Mouse (Mus musculus) layer of hippocampus, postnatal 25 days (tissue): ENCODE data around the gene Tmc3. TPM values are rescaled to one million over a fixed set of nuclear protein-coding genes. Genes with fewer than 3 reads are reported as not detected.

ENCODE experiments used
- DNase-seq, 2 experiments: peaks; one replicate each; pipeline ENCODE4 v3.0.0; 2022; ENCODE audit warnings: mixed read lengths in 2 of 2, low spot score in 1 of 2; ENCODE audit errors: extremely low spot score in 1 of 2
- total RNA-seq, 2 experiments: library from RNA; stranded (reverse); gene quantifications; 2 replicates each; pipeline ENCODE4 v1.2.3; 2021

Tmc3 gene
- total RNA-seq, 2 experiments from 2014 or later: 0.17 to 0.23 TPM

DNA sequence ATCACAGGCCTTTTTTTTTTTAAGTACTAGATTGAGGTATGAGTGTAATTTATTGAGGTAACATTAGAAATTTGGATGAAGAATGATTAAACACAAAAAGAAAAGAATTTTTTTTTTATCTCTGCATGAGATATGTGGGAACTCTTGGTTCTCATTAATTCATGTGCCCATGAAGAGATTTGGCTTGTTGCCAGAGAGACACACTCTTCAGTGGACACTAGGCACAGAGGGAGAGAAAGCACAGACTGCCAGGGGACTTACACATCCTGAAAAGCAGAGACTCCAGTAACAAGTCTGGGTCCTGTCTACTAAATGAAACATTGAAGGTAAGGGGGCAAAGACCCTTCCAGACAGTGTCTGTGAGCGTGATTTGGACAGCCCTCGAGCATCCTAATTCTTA lies 51.0 kb downstream of the Tmc3 start:
- no peak for DNase-seq

DNA sequence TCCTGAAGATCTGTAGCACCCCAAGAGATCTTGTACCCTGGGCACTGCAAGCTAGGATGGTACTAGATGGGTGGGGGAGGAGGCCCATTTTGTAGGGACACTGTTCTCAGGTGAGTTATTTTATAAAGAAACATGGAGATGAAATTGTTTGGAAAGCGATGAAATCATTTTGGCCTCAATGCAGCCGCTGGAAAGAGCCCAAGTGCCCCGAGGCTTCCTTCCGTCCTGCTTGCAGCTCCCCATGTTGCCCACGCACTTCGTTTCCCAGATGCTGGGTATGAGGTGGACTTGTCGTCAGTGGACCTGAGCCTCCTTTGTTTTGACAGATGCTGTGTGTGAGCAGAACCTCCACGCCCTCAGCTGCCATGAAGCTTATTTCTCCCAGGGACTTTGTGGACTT lies 51.7 kb downstream of the Tmc3 start:
- DNase-seq: no peak

DNA sequence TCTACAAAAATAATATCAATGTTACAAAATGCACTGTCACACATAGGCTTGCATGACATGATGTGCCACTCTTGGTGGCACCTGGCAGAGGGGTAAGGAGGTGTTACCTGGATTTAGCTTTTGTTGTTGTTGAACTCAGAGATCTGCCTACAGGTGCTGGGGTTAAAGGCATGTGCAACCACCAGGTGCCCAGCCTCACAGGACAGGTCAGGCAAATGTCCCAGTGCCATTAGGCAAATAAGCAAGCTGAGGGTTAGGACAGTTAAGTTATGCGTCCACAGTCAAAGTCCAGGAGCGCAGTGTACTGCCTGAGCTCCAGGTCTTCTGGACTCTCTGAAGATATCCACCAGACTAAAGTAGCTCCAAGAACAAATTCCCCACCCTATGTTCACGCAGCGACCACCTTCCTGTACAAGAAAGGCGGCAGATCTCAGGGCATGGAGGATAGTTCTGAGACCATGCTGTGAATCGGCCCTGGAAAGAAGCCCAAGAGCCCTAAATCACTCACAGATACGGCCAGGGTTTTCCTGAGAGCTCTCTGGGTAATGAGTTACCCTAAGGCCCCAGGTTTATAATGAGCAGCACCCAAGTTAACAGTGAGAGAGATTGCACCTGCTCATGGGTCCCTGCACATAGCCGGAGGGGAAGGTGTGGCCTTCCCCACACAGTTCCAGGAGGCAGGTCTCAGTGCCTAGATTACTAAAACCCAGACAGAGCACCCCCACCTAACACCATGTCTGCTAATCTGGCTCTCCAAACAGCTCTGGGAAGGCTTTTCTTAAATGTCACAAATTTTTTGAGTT lies 53.3 kb downstream of the Tmc3 start:
- no peak for DNase-seq

DNA sequence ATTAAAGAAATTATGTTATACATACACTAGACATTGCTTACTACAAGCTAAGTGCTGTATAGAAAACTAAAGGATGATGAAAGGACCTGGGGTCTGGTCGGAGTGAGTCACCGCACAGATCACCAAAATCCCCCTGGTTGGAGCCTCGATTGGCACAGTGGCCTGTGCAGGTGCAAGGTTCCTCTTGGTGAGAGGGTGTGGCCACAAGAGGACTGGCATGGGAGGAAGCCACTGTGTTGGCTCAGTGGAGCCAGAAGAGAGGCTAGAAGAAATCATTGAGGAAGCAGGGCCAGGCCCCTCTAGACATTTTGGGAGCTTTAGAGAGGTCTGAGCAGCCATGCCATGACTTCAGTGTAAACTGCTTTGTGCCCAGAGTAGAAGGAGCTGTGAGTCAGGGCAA lies 54.4 kb downstream of the Tmc3 start:
- no peak for DNase-seq

DNA sequence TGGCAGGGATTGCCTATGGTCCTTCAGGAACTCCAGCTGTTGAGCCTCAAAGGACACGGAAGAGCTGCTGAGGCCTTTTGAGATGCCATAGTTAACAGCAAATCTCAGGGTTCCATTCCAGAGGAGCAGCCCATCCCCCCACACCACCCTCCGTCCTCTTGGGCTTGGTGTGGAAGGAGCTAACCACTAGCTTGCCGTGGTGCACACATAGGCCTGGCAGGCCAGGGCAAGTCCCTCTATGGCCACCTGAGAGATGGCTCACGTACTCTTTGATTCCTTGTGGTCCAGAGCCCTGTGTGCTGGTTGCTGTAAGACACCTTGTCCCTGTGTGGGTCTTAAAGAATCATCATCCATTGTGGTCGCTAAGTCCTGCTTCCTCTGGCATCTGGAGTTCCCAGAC lies 55.9 kb downstream of the Tmc3 start:
- no peak for DNase-seq

DNA sequence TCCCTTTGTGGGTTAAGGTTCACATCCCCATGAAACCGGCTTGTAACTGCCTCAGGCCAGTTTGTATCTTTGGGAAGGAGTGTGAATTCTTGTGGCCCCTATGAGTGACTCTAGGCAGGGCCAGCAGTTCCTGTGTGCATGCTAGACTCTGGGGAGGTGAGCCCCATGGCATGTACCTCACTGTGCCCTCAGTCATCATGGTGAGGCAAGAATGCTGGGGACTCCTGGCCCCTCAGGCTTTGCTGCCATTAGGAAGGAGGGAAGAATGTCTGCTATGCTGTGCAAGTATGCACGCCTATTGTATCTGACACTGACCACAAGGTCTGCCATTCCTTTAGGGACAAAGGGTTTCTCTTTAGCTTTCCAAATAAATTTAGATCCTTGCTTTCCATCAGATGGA lies 56.4 kb downstream of the Tmc3 start:
- DNase-seq: no peak

DNA sequence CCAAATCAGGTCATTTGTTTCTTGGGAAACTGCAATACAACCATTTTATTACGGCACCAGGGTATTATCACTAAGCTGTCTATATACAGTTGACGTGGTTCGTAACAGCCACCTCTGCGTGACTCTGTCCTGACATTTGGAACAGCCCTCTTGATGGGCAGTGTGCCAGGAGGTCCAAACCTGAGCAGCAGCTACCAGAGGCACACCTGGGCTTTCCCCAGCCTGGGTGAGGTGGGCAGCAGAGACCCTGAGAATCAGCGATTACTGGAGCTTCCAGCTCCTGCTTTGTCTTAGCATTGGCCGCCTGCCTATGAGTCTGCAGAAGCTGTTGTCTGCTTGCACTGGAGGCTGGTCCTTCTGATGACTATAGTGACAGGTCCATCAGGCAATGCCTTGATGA lies 58.9 kb downstream of the Tmc3 start:
- no peak for DNase-seq

DNA sequence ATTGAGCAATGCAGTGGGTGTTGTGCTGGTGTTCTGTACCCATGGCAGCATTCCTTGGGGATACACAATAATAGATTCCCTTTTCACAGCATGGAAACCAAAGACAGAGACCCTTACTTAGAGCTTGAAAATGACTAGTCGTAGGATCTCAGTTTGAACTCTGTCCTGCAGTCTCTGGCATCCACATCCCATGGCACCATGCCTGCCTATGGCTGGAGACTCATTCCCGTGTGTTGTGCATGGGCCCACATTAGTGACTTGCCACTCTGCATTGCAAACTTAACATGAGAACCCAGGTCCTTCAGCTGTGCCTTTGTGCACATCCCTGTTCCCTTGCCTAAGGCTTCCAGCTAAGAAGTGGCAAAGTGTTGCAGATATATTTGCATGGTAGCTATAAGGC lies 60.0 kb downstream of the Tmc3 start:
- DNase-seq: no peak

DNA sequence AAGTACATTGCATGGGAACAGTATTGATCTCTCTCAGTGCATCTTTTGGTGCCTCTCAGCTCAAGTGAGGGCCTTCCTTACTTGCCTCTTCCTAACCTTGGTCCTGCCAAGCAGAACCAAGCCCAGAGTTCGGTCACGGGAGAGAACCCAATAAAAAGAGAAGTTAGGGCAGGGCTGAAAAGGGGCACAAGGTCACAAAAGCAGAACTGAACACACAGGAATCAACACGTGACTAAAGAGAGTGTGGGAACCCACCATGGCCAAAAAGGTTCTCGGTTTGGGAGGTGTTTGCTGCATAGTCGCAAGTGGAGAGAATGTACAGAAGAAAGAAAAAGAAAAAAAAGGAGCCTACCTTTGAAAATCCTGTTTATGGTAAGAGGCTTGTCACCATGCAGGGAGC lies 60.7 kb downstream of the Tmc3 start:
- no peak for DNase-seq

DNA sequence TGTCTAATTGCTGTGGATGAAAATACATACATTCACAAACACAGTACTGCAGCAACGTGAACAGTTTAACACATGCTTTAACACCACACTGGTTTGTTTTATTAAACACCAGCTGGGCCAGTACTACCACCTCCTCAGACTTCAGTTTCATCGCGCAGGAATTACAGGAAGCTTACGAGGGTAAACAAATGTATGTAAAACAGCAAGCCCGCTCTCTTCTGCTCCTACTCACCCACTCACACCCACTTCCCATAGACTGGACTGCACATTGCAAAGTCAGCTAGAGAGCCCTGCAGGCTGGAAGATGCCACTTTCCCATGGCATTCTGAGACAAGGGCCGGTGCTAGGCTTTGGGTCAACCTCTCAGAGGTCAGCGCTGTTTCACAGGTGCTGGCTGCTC lies 64.1 kb downstream of the Tmc3 start:
- DNase-seq: no peak

DNA sequence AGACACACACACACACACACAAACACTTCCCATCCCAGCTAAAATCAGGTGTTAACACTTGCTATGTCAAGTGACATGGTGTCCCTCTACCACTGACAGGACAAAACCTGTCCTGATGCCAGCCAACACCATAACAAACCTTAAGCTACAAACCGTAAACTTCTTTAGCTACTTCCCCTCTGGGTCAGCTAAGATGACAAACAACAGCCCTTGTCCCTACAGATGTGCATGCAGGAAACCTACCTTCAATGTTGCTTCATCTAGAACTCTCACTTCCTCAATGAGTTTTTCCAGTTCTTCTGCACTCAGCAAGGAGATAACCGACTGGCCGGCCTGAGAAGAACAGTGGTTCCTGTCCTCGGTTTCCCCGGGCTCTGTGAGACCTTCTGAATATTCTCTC lies 65.9 kb downstream of the Tmc3 start:
- DNase-seq: no peak

DNA sequence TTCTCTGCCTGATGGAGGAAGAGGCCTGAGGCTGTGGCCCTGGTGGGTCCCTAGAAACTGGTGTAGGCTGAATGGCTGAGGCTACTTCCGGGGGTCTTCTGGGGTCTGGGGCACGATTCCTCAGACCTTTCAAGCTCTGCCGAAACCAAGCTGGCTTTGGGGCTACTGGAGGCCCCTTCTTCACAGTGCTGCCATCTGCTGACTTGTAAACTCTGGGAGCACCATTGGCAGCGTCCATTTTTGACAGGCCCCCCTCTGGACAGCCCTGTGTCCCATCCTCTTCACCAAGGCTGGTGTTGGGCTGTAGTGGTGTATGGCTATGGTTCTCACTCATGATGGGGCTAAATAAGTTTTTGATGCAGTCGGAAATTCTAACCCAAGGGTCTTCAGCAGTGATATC lies 67.8 kb downstream of the Tmc3 start:
- DNase-seq: no peak

DNA sequence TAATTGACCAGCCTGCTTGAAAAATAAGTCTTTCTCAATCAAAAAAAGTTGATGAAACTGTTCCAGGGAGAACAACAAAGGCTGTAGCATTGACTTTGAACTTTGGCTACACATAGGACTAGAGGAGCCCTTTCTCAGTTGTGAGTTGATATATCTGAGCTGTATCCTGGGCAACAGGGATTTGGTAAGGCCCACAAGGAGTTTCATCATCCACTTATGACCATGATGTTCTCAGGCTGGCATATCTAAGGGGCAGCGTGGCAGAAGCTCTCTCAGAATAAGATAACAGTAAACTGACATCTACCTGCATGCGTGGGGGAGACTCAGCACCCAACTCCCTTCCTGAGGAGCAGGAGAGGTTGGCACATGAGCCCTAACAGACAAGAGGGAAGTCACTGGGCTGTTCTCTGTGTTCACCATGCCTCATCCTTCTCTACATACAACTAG lies 68.9 kb downstream of the Tmc3 start:
- no peak for DNase-seq

DNA sequence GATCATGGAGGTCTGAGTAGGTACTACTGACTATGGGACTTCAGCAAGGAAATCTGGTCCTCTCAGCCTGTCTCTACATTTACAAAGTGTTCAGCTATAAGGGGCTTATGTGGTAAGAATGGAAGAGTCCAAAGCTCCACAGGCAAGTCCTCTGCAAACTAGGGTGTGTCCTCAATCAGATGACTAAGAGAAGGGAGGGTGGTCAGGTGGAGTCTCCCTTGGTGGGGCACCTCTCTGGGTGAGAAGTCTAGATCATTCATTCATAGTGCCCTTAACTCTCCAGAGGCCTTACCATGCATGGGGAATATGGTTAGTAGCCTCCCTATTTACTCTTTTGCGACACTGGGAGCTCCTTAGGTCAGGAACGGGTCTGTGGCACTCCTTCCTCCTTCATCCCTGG lies 69.5 kb downstream of the Tmc3 start:
- no peak for DNase-seq

DNA sequence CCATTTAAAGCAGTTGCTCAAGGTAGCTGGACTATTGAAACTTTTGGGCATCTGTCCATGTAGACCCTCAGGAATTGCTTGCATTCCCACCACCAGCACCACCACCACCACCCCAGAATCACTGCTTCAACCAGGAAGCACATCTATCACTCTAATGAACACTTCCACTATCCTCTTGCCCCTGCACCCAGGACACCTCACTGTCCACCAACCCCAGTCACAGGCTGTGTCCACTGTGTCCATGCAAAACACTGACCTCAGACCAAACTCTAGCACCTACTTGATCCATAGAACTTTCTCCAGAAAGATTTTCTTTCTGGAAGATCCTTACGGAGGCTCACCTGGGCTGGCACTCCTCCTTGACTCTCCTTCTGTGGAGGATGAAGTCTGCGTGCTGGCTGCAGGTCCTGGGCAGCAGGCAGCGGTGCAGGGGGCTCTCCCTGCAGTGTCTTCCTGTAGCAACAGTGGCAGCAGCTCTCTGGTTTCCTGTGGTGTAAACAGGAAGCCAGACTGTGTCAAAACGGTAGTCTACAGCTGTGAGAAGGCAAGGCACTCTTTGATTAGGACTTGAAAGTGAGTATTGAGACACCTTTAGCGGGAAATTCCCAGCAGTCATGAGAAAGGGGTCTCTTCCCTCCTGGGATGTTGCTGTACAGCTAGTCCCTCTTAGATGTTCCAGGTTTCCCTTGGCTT lies 70.4 kb downstream of the Tmc3 start:
- DNase-seq: no peak

DNA sequence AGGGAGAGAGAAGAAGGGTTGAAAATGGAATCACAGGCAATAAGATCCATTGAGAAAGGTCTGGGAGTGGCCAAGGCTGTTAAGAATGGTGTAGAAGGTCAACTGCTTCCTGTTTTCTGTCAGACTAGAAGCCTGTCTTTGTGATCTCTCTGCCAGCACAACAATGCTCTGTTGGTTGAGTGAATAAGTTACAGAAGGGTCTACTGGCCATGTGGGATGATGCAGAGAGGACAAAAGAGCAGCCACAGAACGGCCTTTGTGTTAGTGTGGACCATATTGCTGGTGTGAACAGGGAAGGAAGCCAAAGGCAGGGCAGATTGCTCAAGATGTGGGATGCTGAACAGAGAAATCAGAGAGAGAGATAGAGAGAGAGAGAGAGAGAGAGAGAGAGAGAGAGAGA lies 74.0 kb downstream of the Tmc3 start:
- DNase-seq: no peak

DNA sequence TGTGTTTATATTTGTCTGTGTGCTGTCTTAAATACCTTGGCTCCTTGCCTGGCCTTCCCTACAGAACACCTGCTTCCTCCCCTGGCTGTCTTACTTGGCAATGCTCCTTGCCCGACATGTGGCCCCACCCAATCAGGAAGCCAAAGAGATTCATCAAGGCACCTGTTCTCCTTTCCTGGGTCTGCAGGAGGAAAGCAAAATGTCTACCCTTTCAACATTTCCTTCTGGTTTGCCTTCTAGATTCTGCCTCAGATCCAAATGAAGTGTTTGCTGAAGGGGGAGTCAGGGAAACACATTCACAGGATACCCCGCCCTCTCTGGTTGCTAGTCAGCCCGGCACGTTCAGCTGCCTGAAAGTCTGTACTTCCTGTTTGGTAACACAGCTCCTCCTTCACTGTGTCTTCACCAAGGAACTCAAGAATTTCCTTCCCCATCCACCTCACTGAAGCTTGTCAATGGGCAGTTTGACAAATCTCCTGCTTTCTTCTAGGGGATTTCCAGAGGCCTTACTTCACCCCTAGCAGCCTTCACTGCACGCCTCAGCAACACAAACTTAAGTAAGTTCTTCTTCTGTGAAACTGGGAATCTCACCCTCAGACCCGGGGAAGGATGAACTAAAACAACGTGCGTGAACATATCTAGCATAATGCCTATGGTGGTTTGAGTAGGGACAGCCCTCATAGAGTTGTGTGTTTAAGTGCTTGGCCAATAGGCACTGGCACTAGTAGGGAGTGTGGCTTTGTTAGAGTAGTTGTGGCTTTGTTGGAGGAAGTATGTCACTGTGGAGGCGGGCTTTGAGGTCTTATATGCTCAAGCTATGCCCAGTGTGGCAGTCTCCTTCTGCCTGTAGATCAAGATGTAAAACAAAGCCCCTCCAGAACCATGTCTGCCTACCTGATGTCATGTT lies 74.7 kb downstream of the Tmc3 start:
- DNase-seq: no peak

DNA sequence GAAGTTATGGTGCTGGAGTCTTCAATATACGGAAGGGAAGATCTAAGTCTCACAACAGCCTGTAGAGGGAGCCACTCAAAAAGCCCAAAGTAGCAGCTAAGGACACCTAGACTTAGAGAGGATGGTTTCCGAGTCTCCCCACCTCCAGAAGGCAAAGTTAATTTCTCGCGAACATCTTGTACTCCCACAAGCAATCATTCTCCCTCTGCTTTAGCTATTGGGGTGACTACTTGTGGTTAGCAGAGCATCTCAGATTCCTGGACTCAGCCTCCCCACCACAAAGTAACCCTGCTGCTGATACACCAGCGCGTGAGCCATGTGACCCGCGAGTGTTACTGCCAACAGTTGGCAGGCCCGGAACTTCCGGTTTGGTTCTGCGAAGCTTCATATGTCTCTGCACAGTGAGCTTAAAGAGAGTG lies 75.6 kb downstream of the Tmc3 start:
- DNase-seq: no peak

DNA sequence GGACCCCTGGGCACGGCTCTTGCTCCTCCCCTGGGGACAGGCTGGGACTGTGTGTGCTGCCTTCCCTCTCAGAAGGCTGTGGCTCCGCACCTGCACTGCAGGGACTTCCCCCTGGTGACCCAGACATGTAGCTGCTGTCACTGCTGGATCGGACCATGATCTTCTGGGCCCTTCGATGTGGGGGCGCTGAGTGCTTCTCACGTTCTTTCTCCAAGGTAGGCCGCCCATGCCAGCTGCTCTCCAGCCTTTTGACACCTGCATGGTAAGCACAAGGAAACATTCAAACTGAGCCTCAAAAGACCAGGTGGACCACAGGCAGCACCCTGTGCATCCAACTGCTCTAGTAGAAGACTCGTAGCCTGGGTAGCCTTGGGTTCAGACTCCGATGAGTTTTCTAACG lies 76.3 kb downstream of the Tmc3 start:
- no peak for DNase-seq

DNA sequence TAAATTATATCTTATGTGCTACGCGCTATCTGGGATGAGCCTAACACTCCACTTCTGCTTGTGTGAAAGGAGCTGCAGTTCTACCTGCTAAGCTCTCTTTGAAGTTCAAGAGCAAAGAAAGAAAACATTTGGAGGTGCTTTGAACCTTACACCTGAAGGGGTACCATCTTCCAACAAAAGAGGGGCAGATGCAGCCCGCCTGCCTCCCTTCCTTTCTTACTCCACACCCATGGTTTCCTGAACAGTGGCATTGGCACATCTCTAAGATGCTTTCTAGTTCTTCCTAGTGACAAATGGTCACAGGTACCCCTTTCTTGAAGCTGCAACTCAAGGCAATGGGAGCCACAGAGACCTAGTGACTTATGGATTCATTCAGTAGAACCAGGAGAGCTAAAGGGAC lies 77.0 kb downstream of the Tmc3 start:
- no peak for DNase-seq

DNA sequence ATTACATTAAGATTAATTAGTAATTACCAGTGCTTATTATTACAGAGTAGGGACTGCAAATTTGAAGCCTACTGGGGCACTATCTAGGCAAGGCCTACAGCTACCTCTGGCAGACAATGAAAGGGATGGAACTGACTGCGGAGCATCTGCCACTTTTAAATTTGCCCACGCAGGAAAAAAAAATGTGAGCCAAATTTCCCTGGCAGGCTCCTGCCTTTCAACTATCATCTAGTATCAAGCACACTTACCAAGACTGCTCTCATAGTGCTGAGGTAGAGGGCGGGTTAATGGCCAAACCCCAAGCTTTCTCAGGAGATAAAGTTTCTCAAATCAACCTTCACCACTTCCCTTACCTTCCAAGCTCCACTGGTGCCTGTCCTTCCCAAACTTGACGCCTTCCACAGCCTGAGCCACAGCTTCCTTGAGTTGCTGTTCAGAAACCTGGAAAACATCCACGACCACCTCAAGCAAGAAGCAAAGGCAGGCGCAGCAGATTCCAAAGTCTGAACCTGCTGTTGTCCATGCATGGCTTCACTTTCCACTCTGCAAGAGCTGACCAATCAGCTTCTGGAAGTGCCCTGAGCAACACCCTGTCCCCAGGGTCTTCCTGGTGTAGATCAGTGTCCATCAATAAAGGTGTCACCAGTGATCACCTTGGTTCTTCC lies 78.1 kb downstream of the Tmc3 start:
- no peak for DNase-seq
